Mouse (Mus musculus): ENCODE results near the gene Sun3. TPM values are rescaled to one million over a fixed set of nuclear protein-coding genes. Genes with fewer than 3 reads are reported as not detected.

The Sun3 gene
- polyA plus RNA-seq, 1 experiment from 2014 or later = 0.13 TPM

- Histone ChIP-seq H3K4me1 (replicated peaks; ENCODE audit: control insufficient read depth, insufficient read depth, low read length) (peaks cover 4% of the 10 kb centered on the region), H3K27me3 (ENCODE audit: control insufficient read depth, insufficient read depth, low read depth, low read length) (peaks cover 7% of the 10 kb centered on the region), H3K27ac (ENCODE audit: low read length) (no peak overlapping the region), H3K9me3 (ENCODE audit: control insufficient read depth, low read length) (no peaks in the 10 kb centered on the region), H3K4me2 (ENCODE audit: low read depth, low read length) (no peak overlapping the region), H3K4me3 (ENCODE audit: low read length) (no peak overlapping the region), H3K36me3 (ENCODE audit: control insufficient read depth, insufficient read depth, low read length) (no peaks in the 10 kb centered on the region), H3K9ac (ENCODE audit: low read length) (no peak overlapping the region)
- no peak for ATAC-seq (ENCODE audit: low read depth)
- 45% methylated on average over 5 of the region's 5 CpGs for WGBS
Observed at GRCm38 (mm10) chr11:9047044-9047443, 1.7 kb downstream of the Sun3 start.

DNA sequence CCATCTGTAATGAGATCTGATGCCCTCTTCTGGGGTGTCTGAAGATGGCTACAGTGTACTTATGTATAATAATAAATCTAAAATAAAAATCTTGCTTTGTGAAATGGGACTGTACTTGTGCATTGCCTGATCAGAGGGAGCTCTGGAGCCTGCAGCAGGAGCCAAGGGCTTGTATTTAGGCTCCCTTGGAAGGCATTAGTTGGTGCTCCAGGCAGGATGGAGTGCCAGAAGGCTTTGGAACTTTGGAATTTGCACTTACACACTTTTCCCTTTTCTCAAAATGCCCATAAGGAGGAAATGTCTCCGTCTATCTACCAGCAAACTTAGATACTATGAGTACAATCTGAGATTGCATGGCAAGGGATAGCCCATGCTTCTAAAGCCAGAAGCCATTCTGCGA is 2.2 kb downstream of the Sun3 start:
- H3K4me3 ChIP-seq (ENCODE audit: low read length) = no peak overlapping the region
- H3K4me1 ChIP-seq (replicated peaks; ENCODE audit: control insufficient read depth, insufficient read depth, low read length) = peaks cover 4% of the 10 kb centered on the region
- H3K27me3 ChIP-seq (ENCODE audit: control insufficient read depth, insufficient read depth, low read depth, low read length) = peaks cover 7% of the 10 kb centered on the region
- 80% methylated on average over 2 of the region's 2 CpGs for WGBS
- H3K27ac ChIP-seq (ENCODE audit: low read length) = no peak overlapping the region
- H3K36me3 ChIP-seq (ENCODE audit: control insufficient read depth, insufficient read depth, low read length) = no peaks in the 10 kb centered on the region
- H3K9ac ChIP-seq (ENCODE audit: low read length) = no peak overlapping the region
- ATAC-seq (ENCODE audit: low read depth) = no peak
- H3K4me2 ChIP-seq (ENCODE audit: low read depth, low read length) = no peak overlapping the region
- H3K9me3 ChIP-seq (ENCODE audit: control insufficient read depth, low read length) = no peaks in the 10 kb centered on the region

DNA sequence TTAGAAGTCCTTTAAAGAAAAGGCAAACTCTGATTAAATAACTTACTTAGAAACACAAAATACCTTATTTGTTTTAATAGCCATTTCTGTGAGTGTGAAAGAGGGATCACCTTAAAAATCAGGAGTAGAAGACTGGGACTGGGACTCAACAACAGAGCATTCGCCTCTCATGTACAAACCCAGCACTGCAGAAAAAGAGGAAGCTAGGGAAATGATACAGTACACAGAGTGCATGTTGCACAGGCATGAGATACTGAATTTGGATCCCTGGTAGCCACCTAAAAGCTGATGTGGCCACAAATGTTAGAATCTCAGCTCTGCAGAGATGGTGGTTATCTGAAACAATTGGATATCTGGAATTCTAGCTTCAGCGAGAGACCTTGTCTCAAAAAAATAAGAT is 17.3 kb downstream of the Sun3 start:
- no peaks in the 10 kb centered on the region for H3K36me3 ChIP-seq (ENCODE audit: control insufficient read depth, insufficient read depth, low read length)
- 80% methylated on average over 2 of the region's 2 CpGs for WGBS
- H3K4me2 ChIP-seq (ENCODE audit: low read depth, low read length) = no peak overlapping the region
- H3K27ac ChIP-seq (ENCODE audit: low read length) = no peak overlapping the region
- no peaks in the 10 kb centered on the region for H3K4me1 ChIP-seq (replicated peaks; ENCODE audit: control insufficient read depth, insufficient read depth, low read length)
- ATAC-seq (ENCODE audit: low read depth) = no peak
- no peaks in the 10 kb centered on the region for H3K27me3 ChIP-seq (ENCODE audit: control insufficient read depth, insufficient read depth, low read depth, low read length)
- no peak overlapping the region for H3K4me3 ChIP-seq (ENCODE audit: low read length)
- H3K9me3 ChIP-seq (ENCODE audit: control insufficient read depth, low read length) = no peaks in the 10 kb centered on the region
- no peak overlapping the region for H3K9ac ChIP-seq (ENCODE audit: low read length)

DNA sequence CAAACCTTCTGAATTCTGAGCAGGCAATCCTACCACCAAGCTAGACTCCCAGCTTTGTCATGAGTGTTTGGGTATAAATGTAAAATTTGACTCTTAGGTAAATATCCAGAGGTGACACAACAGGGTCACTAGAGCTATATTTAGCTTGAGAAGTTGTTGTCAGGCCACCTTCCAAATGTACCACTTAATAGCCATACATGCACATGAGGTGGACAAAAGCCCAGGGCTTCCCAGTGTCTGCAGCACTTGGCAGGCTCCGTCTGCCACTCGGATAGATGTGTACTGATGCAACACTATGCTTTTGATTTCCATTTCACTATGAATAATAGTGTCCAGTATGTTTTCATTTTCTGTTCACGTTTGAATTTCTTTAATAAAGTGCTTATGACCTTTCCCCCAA is 23.6 kb downstream of the Sun3 start:
- Histone ChIP-seq H3K4me3 (ENCODE audit: low read length) (no peak overlapping the region), H3K9ac (ENCODE audit: low read length) (no peak overlapping the region), H3K27me3 (ENCODE audit: control insufficient read depth, insufficient read depth, low read depth, low read length) (no peaks in the 10 kb centered on the region), H3K36me3 (ENCODE audit: control insufficient read depth, insufficient read depth, low read length) (no peaks in the 10 kb centered on the region), H3K9me3 (ENCODE audit: control insufficient read depth, low read length) (no peaks in the 10 kb centered on the region), H3K4me2 (ENCODE audit: low read depth, low read length) (no peak overlapping the region), H3K4me1 (replicated peaks; ENCODE audit: control insufficient read depth, insufficient read depth, low read length) (no peaks in the 10 kb centered on the region), H3K27ac (ENCODE audit: low read length) (no peak overlapping the region)
- no peak for ATAC-seq (ENCODE audit: low read depth)
- 60% methylated on average over 3 of the region's 3 CpGs for WGBS

GRCm38 (mm10) chr11:9024782-9025181 is 24.0 kb downstream of the Sun3 start:
- H3K27ac ChIP-seq (ENCODE audit: low read length) = no peak overlapping the region
- no peaks in the 10 kb centered on the region for H3K36me3 ChIP-seq (ENCODE audit: control insufficient read depth, insufficient read depth, low read length)
- no peak overlapping the region for H3K9ac ChIP-seq (ENCODE audit: low read length)
- H3K4me1 ChIP-seq (replicated peaks; ENCODE audit: control insufficient read depth, insufficient read depth, low read length) = no peaks in the 10 kb centered on the region
- H3K4me2 ChIP-seq (ENCODE audit: low read depth, low read length) = no peak overlapping the region
- H3K9me3 ChIP-seq (ENCODE audit: control insufficient read depth, low read length) = no peaks in the 10 kb centered on the region
- no peak overlapping the region for H3K4me3 ChIP-seq (ENCODE audit: low read length)
- 58% methylated on average over 7 of the region's 7 CpGs for WGBS
- no peaks in the 10 kb centered on the region for H3K27me3 ChIP-seq (ENCODE audit: control insufficient read depth, insufficient read depth, low read depth, low read length)
- ATAC-seq (ENCODE audit: low read depth) = no peak

- no peaks in the 10 kb centered on the region for H3K4me1 ChIP-seq (replicated peaks; ENCODE audit: control insufficient read depth, insufficient read depth, low read length)
- no peaks in the 10 kb centered on the region for H3K9me3 ChIP-seq (ENCODE audit: control insufficient read depth, low read length)
- no peak overlapping the region for H3K9ac ChIP-seq (ENCODE audit: low read length)
- no peaks in the 10 kb centered on the region for H3K36me3 ChIP-seq (ENCODE audit: control insufficient read depth, insufficient read depth, low read length)
- no peak overlapping the region for H3K4me3 ChIP-seq (ENCODE audit: low read length)
- no peaks in the 10 kb centered on the region for H3K27me3 ChIP-seq (ENCODE audit: control insufficient read depth, insufficient read depth, low read depth, low read length)
- WGBS = 66% methylated on average over 5 of the region's 5 CpGs
- no peak overlapping the region for H3K4me2 ChIP-seq (ENCODE audit: low read depth, low read length)
- no peak overlapping the region for H3K27ac ChIP-seq (ENCODE audit: low read length)
- ATAC-seq (ENCODE audit: low read depth) = no peak
Observed at GRCm38 (mm10) chr11:9020207-9020606, 28.6 kb downstream of the Sun3 start.

- Histone ChIP-seq H3K27me3 (ENCODE audit: control insufficient read depth, insufficient read depth, low read depth, low read length) (no peaks in the 10 kb centered on the region; the same call in 1 of the 2 replicates), H3K4me3 (ENCODE audit: low read length) (no peak overlapping the region), H3K9me3 (ENCODE audit: control insufficient read depth, low read length) (no peaks in the 10 kb centered on the region), H3K4me2 (ENCODE audit: low read depth, low read length) (no peak overlapping the region), H3K9ac (ENCODE audit: low read length) (no peak overlapping the region), H3K36me3 (ENCODE audit: control insufficient read depth, insufficient read depth, low read length) (no peaks in the 10 kb centered on the region), H3K4me1 (replicated peaks; ENCODE audit: control insufficient read depth, insufficient read depth, low read length) (no peaks in the 10 kb centered on the region), H3K27ac (ENCODE audit: low read length) (no peak overlapping the region)
- 69% methylated on average over 6 of the region's 6 CpGs for WGBS
- ATAC-seq (ENCODE audit: low read depth) = no peak
Observed at GRCm38 (mm10) chr11:9018491-9019267, 30.1 kb downstream of the Sun3 start.

DNA sequence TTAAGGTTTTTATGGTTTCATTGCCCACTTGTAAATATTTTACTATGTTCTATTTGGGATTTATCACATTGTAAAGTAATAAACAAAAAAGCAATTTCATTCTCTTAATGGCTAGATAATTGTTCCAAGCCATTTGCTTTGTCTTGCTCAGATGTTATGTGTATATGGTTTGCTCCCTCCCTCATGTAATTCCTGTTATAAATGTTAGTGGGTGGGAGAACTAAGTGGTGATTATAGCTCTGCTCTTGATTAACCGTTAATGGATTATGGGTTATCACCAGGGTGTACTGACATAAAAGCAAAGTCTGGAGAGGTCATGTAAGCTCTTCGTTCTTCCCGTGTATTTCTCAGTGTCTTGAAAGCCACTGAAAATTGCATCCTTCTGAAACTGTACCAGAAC is 34.1 kb downstream of the Sun3 start:
- H3K36me3 ChIP-seq (ENCODE audit: control insufficient read depth, insufficient read depth, low read length) = no peaks in the 10 kb centered on the region
- WGBS = 74% methylated on average over 3 of the region's 3 CpGs
- no peaks in the 10 kb centered on the region; the same call in 1 of the 2 replicates for H3K27me3 ChIP-seq (ENCODE audit: control insufficient read depth, insufficient read depth, low read depth, low read length)
- H3K4me3 ChIP-seq (ENCODE audit: low read length) = no peak overlapping the region
- H3K4me2 ChIP-seq (ENCODE audit: low read depth, low read length) = no peak overlapping the region
- no peak for ATAC-seq (ENCODE audit: low read depth)
- H3K9me3 ChIP-seq (ENCODE audit: control insufficient read depth, low read length) = no peaks in the 10 kb centered on the region
- H3K9ac ChIP-seq (ENCODE audit: low read length) = no peak overlapping the region
- no peak overlapping the region for H3K27ac ChIP-seq (ENCODE audit: low read length)
- peaks cover 5% of the 10 kb centered on the region for H3K4me1 ChIP-seq (replicated peaks; ENCODE audit: control insufficient read depth, insufficient read depth, low read length)

GRCm38 (mm10) chr11:9011348-9011747 is 37.4 kb downstream of the Sun3 start:
- ATAC-seq (ENCODE audit: low read depth) = peak; percentile 26; the same call in 1 of the 2 replicates
- no peaks in the 10 kb centered on the region; the same call in 1 of the 2 replicates for H3K27me3 ChIP-seq (ENCODE audit: control insufficient read depth, insufficient read depth, low read depth, low read length)
- peaks cover 6% of the 10 kb centered on the region for H3K36me3 ChIP-seq (ENCODE audit: control insufficient read depth, insufficient read depth, low read length)

More at GRCm38 (mm10) chr11:9011348-9011747, 37.4 kb downstream of the Sun3 start:
- WGBS = 6% methylated on average over 3 of the region's 3 CpGs
- Histone ChIP-seq H3K4me1 (replicated peaks; ENCODE audit: control insufficient read depth, insufficient read depth, low read length) (peaks cover 10% of the 10 kb centered on the region), H3K4me2 (ENCODE audit: low read depth, low read length) (peak overlapping the region; percentile 80), H3K4me3 (ENCODE audit: low read length) (peak overlapping the region; percentile 72), H3K9ac (ENCODE audit: low read length) (peak overlapping the region; percentile 92), H3K9me3 (ENCODE audit: control insufficient read depth, low read length) (no peaks in the 10 kb centered on the region), H3K27ac (ENCODE audit: low read length) (peak overlapping the region; percentile 92)

Measured in lung, embryonic 16.5 days (tissue).